Comparison of ENCODE assay signal across 20 mouse cellular contexts in the genomic region with DNA sequence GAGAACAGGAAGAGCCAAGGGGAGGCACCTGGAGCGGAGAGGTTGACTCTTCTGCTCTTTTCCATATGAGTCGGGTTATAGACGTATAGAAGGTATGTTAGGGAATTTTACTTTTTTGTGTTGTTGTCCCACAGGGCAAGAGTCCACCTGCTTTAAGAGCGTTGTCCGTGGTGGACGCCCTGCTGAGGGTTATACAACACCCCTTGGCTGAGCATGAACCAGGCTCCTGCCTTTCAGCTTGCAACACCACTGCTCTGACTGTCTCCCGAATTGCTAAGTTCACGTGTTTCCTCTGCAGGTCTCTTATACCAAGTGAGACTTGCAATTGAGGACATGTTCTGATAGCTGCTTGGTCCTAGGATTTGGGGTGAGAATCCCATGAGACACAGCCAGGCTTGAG.
A peak's percentile ranks its signal among the peaks of the same experiment; 100 is the strongest.
DNase-seq lines count a peak whose midpoint lies in the region; ATAC-seq and TF ChIP-seq lines count a peak whose summit lies in the region.
"Had no signal": no experiment of that assay in that cellular context is flagged by ENCODE, and none has a peak within 500 bp of the region (broad histone marks: within the 10 kb centered on the region; RNA-seq: fewer than 3 reads in every experiment).

No protein-coding gene starts in this region.

- no peak overlapping the region for H3K4me3 ChIP-seq in kidney, adult 2 months (ENCODE audit: insufficient read depth, low read depth, low read length)
- no peak overlapping the region for H3K4me3 ChIP-seq in kidney, embryonic 16.5 days (ENCODE audit: low read length)
- H3K4me3 ChIP-seq: embryonic facial prominence, embryonic 12.5 days; embryonic facial prominence, embryonic 15.5 days; gastrocnemius, adult 2 months; hindbrain, embryonic 12.5 days; hindbrain, embryonic 15.5 days had no signal

- DNase-seq in cerebellum, adult 9-11 months = peak; percentile 16
- DNase-seq in cerebellum, adult 8-10 months = no peak
- DNase-seq in kidney, adult 2 months = peak; percentile 63
- DNase-seq in kidney, postnatal 14 days = no peak
- peak; percentile 37 to 58 for DNase-seq in kidney, postnatal 36 days
- DNase-seq: adrenal gland, adult 2 months; adrenal gland, postnatal 14 days; cerebellum, adult 2 months; forebrain, postnatal 0 days; gastrocnemius, adult 2 months; gastrocnemius, postnatal 14 days; heart, adult 11 months had no signal

- H3K4me1 ChIP-seq in kidney, adult 2 months (ENCODE audit: control insufficient read depth, insufficient read depth, low read length) = peaks cover 17% of the 10 kb centered on the region; the same call in 1 of the 2 replicates
- peaks cover 13% of the 10 kb centered on the region for H3K4me1 ChIP-seq in kidney, embryonic 16.5 days (ENCODE audit: insufficient read depth, low read length)

- no peaks in the 10 kb centered on the region for H3K9me3 ChIP-seq in kidney, embryonic 16.5 days (ENCODE audit: low read length)
- H3K9me3 ChIP-seq: embryonic facial prominence, embryonic 12.5 days; embryonic facial prominence, embryonic 15.5 days; hindbrain, embryonic 12.5 days; hindbrain, embryonic 15.5 days had no signal

- ATAC-seq in kidney, embryonic 16.5 days (ENCODE audit: low FRiP score, low TSS enrichment) = no peak
- ATAC-seq: CD4-positive, CD25-positive, alpha-beta regulatory T cell, adult 4 months; forebrain, embryonic 14.5 days; forebrain, postnatal 0 days had no signal

- H3K36me3 ChIP-seq in kidney, adult 2 months (ENCODE audit: control insufficient read depth, insufficient read depth, low read length) = no peaks in the 10 kb centered on the region
- H3K36me3 ChIP-seq in kidney, embryonic 16.5 days (ENCODE audit: insufficient read depth, low read length) = no peaks in the 10 kb centered on the region
- H3K36me3 ChIP-seq: embryonic facial prominence, embryonic 12.5 days; hindbrain, embryonic 15.5 days had no signal

- no peak overlapping the region for H3K4me2 ChIP-seq in kidney, embryonic 16.5 days (replicated peaks; ENCODE audit: low read depth, low read length)
- H3K4me2 ChIP-seq: embryonic facial prominence, embryonic 12.5 days; embryonic facial prominence, embryonic 15.5 days; heart, embryonic 11.5 days; hindbrain, embryonic 12.5 days; hindbrain, embryonic 15.5 days had no signal

- no peak for TF ChIP-seq CTCF in kidney, adult 2 months (conservative IDR thresholded peaks at IDR 0.05; ENCODE audit: insufficient read depth, insufficient read length, low read depth, low read length)

- WGBS in kidney, adult 2 months = 77% methylated on average over 8 of the region's 8 CpGs
- 89% methylated on average over 8 of the region's 8 CpGs for WGBS in kidney, embryonic 16.5 days

- no peak overlapping the region for H3K27ac ChIP-seq in kidney, adult 2 months (ENCODE audit: insufficient read depth, low read depth, low read length)
- no peak overlapping the region for H3K27ac ChIP-seq in kidney, embryonic 16.5 days (ENCODE audit: low read length)
- H3K27ac ChIP-seq: embryonic facial prominence, embryonic 12.5 days; embryonic facial prominence, embryonic 15.5 days; gastrocnemius, adult 2 months; hindbrain, embryonic 12.5 days; hindbrain, embryonic 15.5 days had no signal

- no peak overlapping the region for H3K9ac ChIP-seq in kidney, embryonic 16.5 days (replicated peaks; ENCODE audit: low read length)
- H3K9ac ChIP-seq: embryonic facial prominence, embryonic 12.5 days; embryonic facial prominence, embryonic 15.5 days; forebrain, postnatal 0 days; hindbrain, embryonic 12.5 days; hindbrain, embryonic 15.5 days had no signal

- no peak for TF ChIP-seq POLR2A in kidney, adult 2 months (IDR thresholded peaks at IDR 0.05; ENCODE audit: low read depth, low read length)

- no peaks in the 10 kb centered on the region for H3K27me3 ChIP-seq in kidney, adult 2 months (replicated peaks; ENCODE audit: control insufficient read depth, insufficient read depth, low read length)
- H3K27me3 ChIP-seq in kidney, embryonic 16.5 days (ENCODE audit: insufficient read depth, low read length) = no peaks in the 10 kb centered on the region
- H3K27me3 ChIP-seq: embryonic facial prominence, embryonic 12.5 days; embryonic facial prominence, embryonic 15.5 days; hindbrain, embryonic 12.5 days; hindbrain, embryonic 15.5 days had no signal

Comparison
In these comparisons a context has a peak if more than half of its experiments do, and no peak if none do; other contexts are left out.
1. DNase-seq: peak in cerebellum, adult 9-11 months (single experiment), kidney, adult 2 months (single experiment) and kidney, postnatal 36 days (2 of 2); none in cerebellum, adult 8-10 months (single experiment) and kidney, postnatal 14 days (single experiment).